Mouse (Mus musculus) fibroblast of lung, adult 2 months (primary cell): ENCODE data around the gene Lzts2.
A peak's percentile ranks its signal among the peaks of the same experiment; 100 is the strongest.

Source experiments
- DNase-seq: peaks from one replicate; pipeline ENCODE4 v3.0.0-alpha.2; 2011; ENCODE audit warnings: low read depth

Lzts2 gene

DNA sequence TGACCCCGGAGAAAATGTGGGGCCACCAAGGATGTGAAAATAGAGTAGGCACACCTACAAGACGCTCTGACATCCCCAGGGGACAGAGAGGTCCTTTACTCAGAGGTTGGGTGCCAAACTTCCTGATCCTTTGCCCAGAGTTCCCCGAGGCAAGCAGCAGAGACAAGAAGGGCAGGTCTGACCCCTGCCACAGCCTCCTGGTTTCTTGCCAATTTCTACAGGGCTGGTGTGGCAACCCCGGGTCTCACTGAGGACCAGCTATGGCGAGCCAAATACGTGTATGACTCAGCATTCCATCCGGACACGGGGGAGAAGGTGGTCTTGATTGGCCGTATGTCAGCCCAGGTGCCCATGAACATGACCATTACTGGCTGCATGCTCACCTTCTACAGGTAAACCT, 35.3 kb downstream of the Lzts2 start:
- no peak for DNase-seq

- DNase-seq = no peak
Measured at GRCm38 (mm10) chr19:45053451-45053850, 39.2 kb downstream of the Lzts2 start.

- no peak for DNase-seq
Measured at GRCm38 (mm10) chr19:45054892-45055690, 40.9 kb downstream of the Lzts2 start.

GRCm38 (mm10) chr19:45056364-45056763, 42.1 kb downstream of the Lzts2 start:
- no peak for DNase-seq

DNA sequence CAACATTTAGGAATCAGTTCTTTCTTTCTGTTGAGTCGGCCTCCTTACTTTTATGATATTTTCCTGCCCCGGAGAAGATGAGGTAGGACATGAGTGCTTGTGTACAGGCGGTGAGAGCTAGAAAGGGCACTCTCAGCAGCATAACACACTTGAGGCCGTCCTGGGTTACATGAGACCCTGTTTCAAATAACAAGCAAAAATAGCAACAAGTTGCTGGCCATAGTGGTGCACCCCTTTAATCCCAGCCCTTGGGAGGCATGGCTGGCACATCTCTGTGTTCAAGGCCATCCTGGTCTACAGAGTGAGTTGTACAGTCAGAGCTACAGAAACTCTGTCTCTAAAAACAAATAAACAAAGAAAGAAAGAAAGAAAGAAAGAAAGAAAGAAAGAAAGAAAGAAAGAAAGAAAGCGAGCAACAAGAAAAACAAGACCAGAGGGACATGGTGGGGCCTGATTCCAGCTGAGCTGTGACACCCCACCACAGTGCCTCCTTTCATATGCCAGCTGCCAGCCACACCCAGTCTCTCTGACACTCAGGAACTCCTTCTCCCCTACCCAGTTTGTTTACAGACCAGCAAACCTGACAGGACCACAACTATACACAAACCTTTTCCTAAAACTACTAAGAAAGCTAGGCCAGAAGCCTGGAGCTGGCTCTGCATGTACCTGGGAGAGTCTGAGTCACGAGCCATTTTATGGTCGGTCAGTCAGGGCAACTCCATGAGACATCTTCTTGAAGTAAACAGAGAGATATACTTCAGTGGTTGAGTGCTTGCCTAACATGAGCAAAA, 42.9 kb downstream of the Lzts2 start:
- no peak for DNase-seq

DNA sequence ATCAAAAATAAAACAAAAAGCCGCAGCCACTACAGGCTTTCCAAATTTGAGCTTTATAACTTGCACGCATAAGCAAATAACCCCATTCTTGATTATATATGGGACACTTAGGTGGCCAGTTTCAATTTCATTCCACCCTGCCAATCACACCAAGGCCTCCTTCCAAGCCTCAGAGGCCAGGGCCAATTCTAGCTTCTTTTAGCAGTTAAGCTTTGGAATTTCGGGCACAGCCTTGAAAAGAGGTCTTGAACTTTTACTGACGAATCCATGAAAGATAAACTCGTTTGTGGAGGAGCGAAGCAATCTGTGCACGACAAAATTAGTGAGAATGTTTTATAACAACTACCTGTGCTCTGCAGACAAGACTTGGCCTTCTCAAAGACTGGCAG, 43.5 kb downstream of the Lzts2 start:
- no peak for DNase-seq

DNA sequence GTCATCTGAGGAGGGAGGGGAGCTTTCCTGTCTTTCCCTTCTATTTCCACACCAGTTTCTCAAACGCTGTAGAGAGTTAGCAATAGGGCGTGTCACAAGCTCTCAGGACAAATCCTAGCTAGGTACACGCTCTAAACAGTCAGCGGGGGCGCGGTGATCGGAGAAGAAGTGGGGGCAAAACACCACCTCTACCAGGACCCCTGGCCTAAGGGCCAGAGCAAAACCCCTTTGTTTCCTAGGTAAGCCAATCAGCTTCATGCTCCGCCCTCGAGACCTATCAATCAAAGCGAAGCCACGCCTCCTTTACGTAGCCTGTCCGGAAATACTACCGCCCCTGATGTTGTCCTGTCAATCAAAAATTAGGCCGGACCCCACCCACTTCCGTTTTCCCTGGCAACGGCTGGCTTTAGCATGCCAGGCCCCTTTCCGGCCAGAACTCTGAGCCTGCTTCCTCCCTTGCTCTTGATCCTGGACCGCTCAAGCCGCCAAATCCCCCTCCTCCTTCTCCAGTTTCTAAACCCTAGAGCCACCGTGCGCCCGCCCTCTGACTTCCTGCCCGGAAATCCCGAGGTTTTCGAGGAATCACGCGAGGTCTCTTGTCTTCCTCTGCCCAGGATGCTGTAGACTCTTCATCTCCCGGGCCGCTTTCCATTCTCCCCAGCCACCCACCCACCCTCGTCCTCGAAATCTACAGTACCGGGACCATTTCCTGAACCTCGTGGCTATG, 44.1 kb downstream of the Lzts2 start:
- peak; percentile 95 for DNase-seq

- no peak for DNase-seq
Measured at GRCm38 (mm10) chr19:45058841-45059240, 44.6 kb downstream of the Lzts2 start.

DNA sequence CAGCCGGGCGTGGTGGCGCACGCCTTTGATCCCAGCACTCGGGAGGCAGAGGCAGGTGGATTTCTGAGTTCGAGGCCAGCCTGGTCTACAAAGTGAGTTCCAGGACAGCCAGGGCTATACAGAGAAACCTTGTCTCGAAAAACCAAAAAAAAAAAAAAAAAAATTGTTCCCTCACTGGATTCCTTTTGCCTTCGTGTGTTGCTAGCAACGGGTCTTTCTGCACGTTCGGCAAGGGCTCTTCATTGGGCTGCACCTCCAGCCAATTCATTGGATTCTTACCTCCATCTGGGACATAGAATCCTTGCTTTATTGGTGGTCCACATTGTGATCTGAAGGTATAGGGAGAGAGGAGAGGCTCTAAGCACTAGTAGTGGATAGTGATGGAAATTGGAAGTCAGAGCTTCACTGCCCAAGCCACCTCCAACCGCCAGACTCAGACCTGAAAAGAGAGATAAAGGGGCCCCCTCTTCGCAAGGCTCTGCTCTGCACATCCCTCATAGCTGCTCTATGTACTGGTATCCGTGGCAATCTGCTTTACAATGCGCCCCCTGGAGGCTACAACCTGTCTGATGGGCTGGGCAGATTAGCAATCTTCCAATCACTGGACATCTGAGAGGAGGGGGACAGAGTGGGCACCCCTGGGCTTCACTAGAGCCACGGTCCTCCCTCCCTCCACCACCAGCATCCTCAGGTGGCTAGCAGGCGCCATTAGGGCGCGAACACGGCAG, 49.5 kb downstream of the Lzts2 start:
- DNase-seq = no peak

- DNase-seq = no peak
Measured at GRCm38 (mm10) chr19:45065226-45065625, 51.0 kb downstream of the Lzts2 start.

GRCm38 (mm10) chr19:45067170-45067569, 53.0 kb downstream of the Lzts2 start:
- DNase-seq = no peak

DNA sequence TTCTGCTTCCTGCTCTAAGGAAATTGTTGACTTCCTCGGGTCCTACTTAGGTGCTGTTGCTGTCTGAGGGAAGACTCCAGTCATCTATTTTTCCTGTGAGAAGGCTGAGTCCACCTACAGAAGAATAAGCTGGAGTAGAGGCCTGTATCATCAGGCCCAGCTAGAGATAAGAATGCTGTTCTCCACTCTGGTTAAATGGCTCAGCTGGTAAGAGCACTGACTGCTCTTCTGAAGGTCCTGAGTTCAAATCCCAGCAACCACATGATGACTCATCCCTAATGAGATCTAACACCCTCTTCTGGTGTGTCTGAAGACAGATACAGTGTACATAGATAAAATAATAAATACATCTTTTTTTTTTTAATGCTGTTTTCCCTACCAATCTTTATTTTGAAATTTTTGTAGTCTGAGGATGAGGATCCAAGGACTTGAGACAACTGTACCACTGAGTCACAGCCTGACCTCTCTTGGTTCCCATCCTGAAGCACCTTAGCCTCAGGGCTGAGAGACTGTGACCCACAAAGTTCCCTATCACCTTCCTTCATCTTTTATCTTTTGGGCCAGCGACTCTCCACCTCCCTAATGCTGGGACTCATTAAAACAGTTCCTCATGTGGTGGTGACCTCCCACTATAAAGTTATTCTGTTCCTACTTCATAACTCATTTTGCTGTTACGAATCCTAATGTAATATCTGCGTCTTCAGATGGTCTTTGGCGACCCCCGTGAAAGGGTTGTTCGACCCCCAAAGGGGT, 53.7 kb downstream of the Lzts2 start:
- no peak for DNase-seq

DNA sequence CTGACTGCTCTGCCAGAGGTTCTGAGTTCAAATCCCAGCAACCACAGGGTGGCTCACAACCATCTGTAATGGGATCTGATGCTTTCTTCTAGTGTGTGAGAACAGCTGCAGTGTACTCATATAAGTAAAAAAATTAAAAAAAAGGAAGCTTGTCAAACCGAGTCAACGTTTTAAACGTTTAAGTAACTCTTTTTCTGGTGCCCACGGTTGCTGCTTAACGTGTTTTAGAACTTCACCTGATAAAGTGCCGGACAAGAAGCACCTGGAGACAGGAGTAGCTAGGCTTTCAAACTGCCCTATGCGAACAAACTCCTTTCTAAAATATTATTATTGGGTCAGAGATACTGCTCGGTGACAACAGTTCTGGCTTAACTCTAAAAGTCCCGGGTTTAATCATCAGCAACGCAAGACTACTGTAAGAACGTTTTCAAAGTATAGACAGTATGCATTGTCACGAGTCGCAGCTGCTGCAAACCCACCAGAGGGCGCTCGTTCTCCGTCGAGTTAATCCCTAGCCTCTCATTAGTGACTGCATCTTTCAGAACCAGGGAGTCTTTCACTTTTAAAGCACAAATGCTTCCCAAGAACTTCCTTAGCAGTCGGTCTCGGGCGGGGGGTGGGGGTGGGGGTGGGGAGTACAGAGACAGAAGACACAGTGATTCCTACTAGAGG, 59.8 kb downstream of the Lzts2 start:
- DNase-seq = no peak

- DNase-seq = peak; percentile 86
Measured at GRCm38 (mm10) chr19:45074580-45075322, 60.5 kb downstream of the Lzts2 start, which contains the start of gene Kazald1. TSS of gene Kazald1 (plus strand) at chr19:45075241.

DNA sequence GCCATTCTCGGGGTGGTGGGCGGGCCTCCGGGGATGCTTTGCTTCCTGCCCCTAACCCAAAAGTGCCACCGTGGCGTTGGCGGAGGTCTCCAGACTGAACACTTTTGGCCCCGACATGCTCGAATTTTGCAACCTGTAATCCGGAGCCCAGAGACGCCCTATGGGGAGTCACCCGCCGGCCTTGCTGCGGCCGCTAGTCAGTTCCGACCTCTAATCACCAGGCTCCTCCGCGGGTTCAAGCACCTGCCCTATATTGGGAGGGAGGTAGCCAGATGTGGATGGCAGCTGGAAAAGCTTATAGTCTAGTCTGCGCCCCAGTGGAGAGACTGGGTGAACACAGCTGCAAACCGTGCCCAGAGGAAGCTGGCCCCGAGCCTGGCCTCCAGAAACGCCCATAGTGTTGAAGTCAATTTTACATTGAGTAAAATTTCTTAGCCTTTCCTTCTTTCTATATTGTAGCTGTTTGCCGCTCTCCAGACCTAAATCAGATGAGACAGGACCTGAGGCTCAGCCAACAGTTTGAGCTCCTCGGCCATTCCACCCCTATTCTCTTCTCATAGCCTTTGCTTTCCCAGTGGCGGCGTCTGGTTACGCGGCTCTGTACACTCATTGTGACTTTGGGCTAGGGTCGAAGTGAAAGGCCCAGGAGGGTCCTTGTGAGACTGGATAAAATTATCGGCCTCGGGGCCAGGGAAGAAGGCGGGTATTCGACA, 61.3 kb downstream of the Lzts2 start:
- no peak for DNase-seq

DNA sequence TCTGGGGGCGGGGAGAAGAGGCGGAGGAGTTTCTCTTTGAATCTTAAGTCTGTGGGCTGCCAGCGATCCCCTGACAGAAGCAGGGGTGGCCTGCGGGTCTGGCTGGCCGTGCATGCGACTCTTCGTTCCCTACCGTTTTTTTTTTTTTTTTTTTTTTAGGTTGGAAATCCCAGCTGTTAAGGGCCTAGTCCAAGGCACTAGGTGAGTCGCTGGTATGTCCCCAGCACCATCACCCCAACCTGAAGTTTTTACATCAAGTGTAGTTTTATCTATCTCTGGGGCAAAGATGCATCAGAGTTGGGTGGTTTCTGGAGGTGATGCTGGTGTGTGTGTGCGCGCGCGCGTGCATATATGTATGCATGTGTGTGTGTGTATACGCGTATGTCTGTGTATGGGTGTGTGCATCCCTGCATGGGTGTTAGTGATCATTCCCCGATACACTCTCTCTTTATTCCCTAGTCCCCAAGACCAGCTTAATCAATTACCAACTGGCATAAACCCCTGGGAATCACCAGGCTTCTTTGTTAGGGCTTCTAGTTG, 61.9 kb downstream of the Lzts2 start:
- DNase-seq = no peak
